Mouse (Mus musculus): ENCODE measurements at regions not wholly inside any gene's neighbourhood (a gene's known extent, or its start where the extent isn't known, plus 50 kb on each side); places are given as distances from the start of the nearest gene placed in this dataset.

GRCm38 (mm10) chr2:124742964-124743363, 325.0 kb upstream of the Slc24a5 start:
- 70% methylated on average over 2 of the region's 2 CpGs for WGBS
- no peaks in the 10 kb centered on the region for H3K9me3 ChIP-seq (ENCODE audit: control insufficient read depth, low read length)

DNA sequence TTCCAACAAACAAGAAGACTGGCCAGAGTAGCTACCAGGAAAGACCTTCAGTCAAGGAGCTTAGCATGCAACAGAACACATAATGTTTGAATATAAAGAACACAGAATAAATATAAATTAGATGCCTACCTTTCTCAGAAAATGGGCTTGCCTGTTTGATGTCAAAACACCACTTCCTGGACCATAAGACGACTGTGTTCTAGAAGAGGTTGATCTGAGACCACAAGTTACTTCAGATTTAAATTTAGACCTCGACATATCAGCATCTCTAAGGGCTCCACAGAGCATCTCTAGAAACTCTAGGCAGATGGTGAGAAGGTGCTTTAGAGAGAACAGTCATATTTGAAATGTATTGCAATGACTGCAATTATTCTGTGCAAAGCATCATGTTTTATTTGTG, 322.9 kb upstream of the Slc24a5 start:
- no peak overlapping the region for H3K4me2 ChIP-seq (replicated peaks; ENCODE audit: low read depth, low read length)
- no peaks in the 10 kb centered on the region for H3K9me3 ChIP-seq (ENCODE audit: control insufficient read depth, low read length)
- ATAC-seq (ENCODE audit: low FRiP score) (no peak), DNase-seq (ENCODE audit: low spot score) (no peak)
- H3K4me3 ChIP-seq (ENCODE audit: low read depth, low read length): no peak overlapping the region
- no peaks in the 10 kb centered on the region for H3K27me3 ChIP-seq (ENCODE audit: control insufficient read depth, insufficient read depth, low read length)
- H3K36me3 ChIP-seq (ENCODE audit: control insufficient read depth, insufficient read depth, low read length): no peaks in the 10 kb centered on the region
- no peak overlapping the region for H3K27ac ChIP-seq (ENCODE audit: low read depth, low read length)
- H3K4me1 ChIP-seq (replicated peaks; ENCODE audit: control insufficient read depth, insufficient read depth, low read length): no peaks in the 10 kb centered on the region
- 84% methylated on average over 2 of the region's 2 CpGs for WGBS
- H3K9ac ChIP-seq (ENCODE audit: low read depth, low read length): no peak overlapping the region

More at GRCm38 (mm10) chr2:124742964-124743363, 325.0 kb upstream of the Slc24a5 start:
- ATAC-seq (ENCODE audit: low FRiP score): no peak
- Histone ChIP-seq H3K4me3 (ENCODE audit: low read depth, low read length) (no peak overlapping the region), H3K4me2 (replicated peaks; ENCODE audit: low read depth, low read length) (no peak overlapping the region), H3K36me3 (ENCODE audit: control insufficient read depth, insufficient read depth, low read length) (no peaks in the 10 kb centered on the region), H3K27me3 (ENCODE audit: control insufficient read depth, insufficient read depth, low read length) (no peaks in the 10 kb centered on the region), H3K4me1 (replicated peaks; ENCODE audit: control insufficient read depth, insufficient read depth, low read length) (no peaks in the 10 kb centered on the region), H3K27ac (ENCODE audit: low read depth, low read length) (no peak overlapping the region), H3K9ac (ENCODE audit: low read depth, low read length) (no peak overlapping the region)
- DNase-seq (ENCODE audit: low spot score): no peak

DNA sequence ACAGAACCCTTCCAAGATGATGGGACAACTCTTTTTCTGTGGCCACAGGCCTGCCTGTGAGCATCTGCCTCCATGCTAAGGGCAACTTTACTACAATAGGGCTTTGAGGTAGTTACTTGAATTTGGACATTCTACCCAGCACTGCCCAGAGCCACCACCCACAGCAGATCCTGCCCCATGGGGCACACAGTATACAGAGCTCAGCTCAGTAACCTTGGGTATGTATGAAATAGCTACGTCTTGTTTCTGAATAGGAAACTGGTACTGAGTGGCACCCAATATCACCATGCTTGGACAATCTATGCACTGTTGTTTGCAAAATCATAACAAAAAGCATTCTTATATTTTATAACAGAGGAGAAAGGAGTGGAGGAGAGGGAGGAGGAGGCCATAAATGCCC, 320.8 kb upstream of the Slc24a5 start:
- Histone ChIP-seq H3K4me3 (ENCODE audit: low read depth, low read length) (no peak overlapping the region), H3K27ac (ENCODE audit: low read depth, low read length) (no peak overlapping the region), H3K9me3 (ENCODE audit: control insufficient read depth, low read length) (no peaks in the 10 kb centered on the region), H3K36me3 (ENCODE audit: control insufficient read depth, insufficient read depth, low read length) (no peaks in the 10 kb centered on the region), H3K4me2 (replicated peaks; ENCODE audit: low read depth, low read length) (no peak overlapping the region), H3K4me1 (replicated peaks; ENCODE audit: control insufficient read depth, insufficient read depth, low read length) (no peaks in the 10 kb centered on the region), H3K27me3 (ENCODE audit: control insufficient read depth, insufficient read depth, low read length) (no peaks in the 10 kb centered on the region), H3K9ac (ENCODE audit: low read depth, low read length) (no peak overlapping the region)
- DNase-seq (ENCODE audit: low spot score): no peak
- WGBS: 96% methylated on average over 1 of the region's 1 CpGs
- no peak for ATAC-seq (ENCODE audit: low FRiP score)

GRCm38 (mm10) chr2:124747627-124748026, 320.3 kb upstream of the Slc24a5 start:
- Histone ChIP-seq H3K27ac (ENCODE audit: low read depth, low read length) (no peak overlapping the region), H3K36me3 (ENCODE audit: control insufficient read depth, insufficient read depth, low read length) (no peaks in the 10 kb centered on the region), H3K27me3 (ENCODE audit: control insufficient read depth, insufficient read depth, low read length) (no peaks in the 10 kb centered on the region), H3K9me3 (ENCODE audit: control insufficient read depth, low read length) (no peaks in the 10 kb centered on the region), H3K4me3 (ENCODE audit: low read depth, low read length) (no peak overlapping the region), H3K4me1 (replicated peaks; ENCODE audit: control insufficient read depth, insufficient read depth, low read length) (no peaks in the 10 kb centered on the region), H3K4me2 (replicated peaks; ENCODE audit: low read depth, low read length) (no peak overlapping the region), H3K9ac (ENCODE audit: low read depth, low read length) (no peak overlapping the region)
- 83% methylated on average over 4 of the region's 4 CpGs for WGBS
- no peak for DNase-seq (ENCODE audit: low spot score)
- ATAC-seq (ENCODE audit: low FRiP score): no peak

- Histone ChIP-seq H3K4me3 (ENCODE audit: low read depth, low read length) (no peak overlapping the region), H3K27ac (ENCODE audit: low read depth, low read length) (no peak overlapping the region), H3K27me3 (ENCODE audit: control insufficient read depth, insufficient read depth, low read length) (no peaks in the 10 kb centered on the region), H3K4me1 (replicated peaks; ENCODE audit: control insufficient read depth, insufficient read depth, low read length) (no peaks in the 10 kb centered on the region), H3K9me3 (ENCODE audit: control insufficient read depth, low read length) (no peaks in the 10 kb centered on the region), H3K4me2 (replicated peaks; ENCODE audit: low read depth, low read length) (no peak overlapping the region), H3K9ac (ENCODE audit: low read depth, low read length) (no peak overlapping the region), H3K36me3 (ENCODE audit: control insufficient read depth, insufficient read depth, low read length) (no peaks in the 10 kb centered on the region)
- DNase-seq (ENCODE audit: low spot score): no peak
- WGBS: 80% methylated on average over 4 of the region's 4 CpGs
- no peak for ATAC-seq (ENCODE audit: low FRiP score)
Measured at GRCm38 (mm10) chr2:124751832-124752231, 316.1 kb upstream of the Slc24a5 start.

DNA sequence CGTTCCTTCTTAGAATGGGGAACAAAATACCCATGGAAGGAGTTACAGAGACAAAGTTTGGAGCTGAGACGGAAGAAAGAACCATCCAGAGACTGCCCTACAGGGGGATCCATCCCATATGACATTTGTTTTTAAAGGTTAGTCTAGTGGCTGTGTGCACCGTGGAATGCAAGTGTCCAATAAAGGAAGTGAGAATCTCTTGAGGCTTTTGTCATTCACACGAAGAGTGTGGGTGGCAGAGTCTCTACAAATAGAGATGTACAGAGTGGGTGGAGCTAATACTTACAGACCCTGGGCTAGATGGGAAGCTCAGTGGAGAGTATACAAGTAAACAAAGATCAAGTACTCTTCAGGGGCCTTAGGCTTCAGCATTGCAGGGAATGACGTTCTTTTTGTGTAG, 314.2 kb upstream of the Slc24a5 start:
- Histone ChIP-seq H3K4me3 (ENCODE audit: low read depth, low read length) (no peak overlapping the region), H3K27ac (ENCODE audit: low read depth, low read length) (no peak overlapping the region), H3K4me2 (replicated peaks; ENCODE audit: low read depth, low read length) (no peak overlapping the region), H3K9me3 (ENCODE audit: control insufficient read depth, low read length) (no peaks in the 10 kb centered on the region), H3K4me1 (replicated peaks; ENCODE audit: control insufficient read depth, insufficient read depth, low read length) (no peaks in the 10 kb centered on the region), H3K36me3 (ENCODE audit: control insufficient read depth, insufficient read depth, low read length) (no peaks in the 10 kb centered on the region), H3K27me3 (ENCODE audit: control insufficient read depth, insufficient read depth, low read length) (no peaks in the 10 kb centered on the region), H3K9ac (ENCODE audit: low read depth, low read length) (no peak overlapping the region)
- DNase-seq (ENCODE audit: low spot score) (no peak), ATAC-seq (ENCODE audit: low FRiP score) (no peak)
- 87% methylated on average over 5 of the region's 5 CpGs for WGBS

GRCm38 (mm10) chr2:124755244-124755643, 312.7 kb upstream of the Slc24a5 start:
- no peak for DNase-seq (ENCODE audit: low spot score)
- Histone ChIP-seq H3K27me3 (ENCODE audit: control insufficient read depth, insufficient read depth, low read length) (no peaks in the 10 kb centered on the region), H3K4me3 (ENCODE audit: low read depth, low read length) (no peak overlapping the region), H3K4me1 (replicated peaks; ENCODE audit: control insufficient read depth, insufficient read depth, low read length) (no peaks in the 10 kb centered on the region), H3K4me2 (replicated peaks; ENCODE audit: low read depth, low read length) (no peak overlapping the region), H3K9ac (ENCODE audit: low read depth, low read length) (no peak overlapping the region), H3K9me3 (ENCODE audit: control insufficient read depth, low read length) (no peaks in the 10 kb centered on the region), H3K36me3 (ENCODE audit: control insufficient read depth, insufficient read depth, low read length) (no peaks in the 10 kb centered on the region), H3K27ac (ENCODE audit: low read depth, low read length) (no peak overlapping the region)
- ATAC-seq (ENCODE audit: low FRiP score): no peak
- WGBS: 91% methylated on average over 4 of the region's 4 CpGs

- Histone ChIP-seq H3K9ac (ENCODE audit: low read depth, low read length) (no peak overlapping the region), H3K9me3 (ENCODE audit: control insufficient read depth, low read length) (no peaks in the 10 kb centered on the region), H3K27me3 (ENCODE audit: control insufficient read depth, insufficient read depth, low read length) (no peaks in the 10 kb centered on the region), H3K36me3 (ENCODE audit: control insufficient read depth, insufficient read depth, low read length) (no peaks in the 10 kb centered on the region), H3K4me3 (ENCODE audit: low read depth, low read length) (no peak overlapping the region), H3K27ac (ENCODE audit: low read depth, low read length) (no peak overlapping the region), H3K4me2 (replicated peaks; ENCODE audit: low read depth, low read length) (no peak overlapping the region), H3K4me1 (replicated peaks; ENCODE audit: control insufficient read depth, insufficient read depth, low read length) (no peaks in the 10 kb centered on the region)
- ATAC-seq (ENCODE audit: low FRiP score) (no peak), DNase-seq (ENCODE audit: low spot score) (no peak)
- WGBS: 87% methylated on average over 2 of the region's 2 CpGs
Measured at GRCm38 (mm10) chr2:124758992-124759391, 308.9 kb upstream of the Slc24a5 start.

GRCm38 (mm10) chr2:124763650-124764049, 304.3 kb upstream of the Slc24a5 start:
- WGBS: 83% methylated on average over 7 of the region's 7 CpGs
- ATAC-seq (ENCODE audit: low FRiP score) (no peak), DNase-seq (ENCODE audit: low spot score) (no peak)
- H3K9ac ChIP-seq (ENCODE audit: low read depth, low read length): no peak overlapping the region
- no peaks in the 10 kb centered on the region for H3K9me3 ChIP-seq (ENCODE audit: control insufficient read depth, low read length)
- no peak overlapping the region for H3K27ac ChIP-seq (ENCODE audit: low read depth, low read length)
- H3K4me1 ChIP-seq (replicated peaks; ENCODE audit: control insufficient read depth, insufficient read depth, low read length): no peaks in the 10 kb centered on the region
- H3K27me3 ChIP-seq (ENCODE audit: control insufficient read depth, insufficient read depth, low read length): no peaks in the 10 kb centered on the region
- no peak overlapping the region for H3K4me2 ChIP-seq (replicated peaks; ENCODE audit: low read depth, low read length)
- no peaks in the 10 kb centered on the region for H3K36me3 ChIP-seq (ENCODE audit: control insufficient read depth, insufficient read depth, low read length)
- no peak overlapping the region for H3K4me3 ChIP-seq (ENCODE audit: low read depth, low read length)
